Mouse (Mus musculus): Measurements from ENCODE around the gene Acsl1.
A peak's percentile ranks its signal among the peaks of the same experiment; 100 is the strongest.

Gene Acsl1

GRCm38 (mm10) chr8:46504196-46504595, 33.4 kb downstream of the Acsl1 start:
- no peak for DNase-seq (ENCODE audit: low read depth)

GRCm38 (mm10) chr8:46508488-46509395, 37.9 kb downstream of the Acsl1 start:
- DNase-seq (ENCODE audit: low read depth): no peak

GRCm38 (mm10) chr8:46509474-46509873, 38.6 kb downstream of the Acsl1 start:
- DNase-seq (ENCODE audit: low read depth): no peak

GRCm38 (mm10) chr8:46511336-46511735, 40.5 kb downstream of the Acsl1 start:
- DNase-seq (ENCODE audit: low read depth): no peak

GRCm38 (mm10) chr8:46512538-46512937, 41.7 kb downstream of the Acsl1 start:
- no peak for DNase-seq (ENCODE audit: low read depth)

GRCm38 (mm10) chr8:46514027-46514426, 43.2 kb downstream of the Acsl1 start:
- no peak for DNase-seq (ENCODE audit: low read depth)

DNA sequence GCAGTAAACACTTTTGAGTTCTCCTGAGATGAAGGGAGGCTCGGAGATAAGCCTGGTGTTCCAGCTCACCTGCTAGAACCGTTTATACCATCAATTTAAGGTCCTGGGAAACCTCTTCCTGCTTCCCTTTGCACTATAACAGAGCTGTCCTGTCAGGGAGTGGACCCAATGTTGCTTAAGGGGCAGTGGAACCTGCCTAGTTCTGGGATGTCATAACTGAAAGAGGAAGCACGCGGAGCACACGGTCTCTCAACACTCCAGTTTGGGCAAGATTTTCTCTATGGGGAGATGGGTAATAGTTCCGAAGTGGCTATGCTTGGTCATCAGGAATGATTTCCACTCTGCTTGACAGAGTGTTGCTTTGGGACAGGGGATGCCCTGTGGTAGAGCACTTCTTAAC, 49.8 kb downstream of the Acsl1 start:
- no peak for DNase-seq (ENCODE audit: low read depth)

- DNase-seq (ENCODE audit: low read depth): no peak
Observed at GRCm38 (mm10) chr8:46526098-46526497, 55.3 kb downstream of the Acsl1 start.

- DNase-seq (ENCODE audit: low read depth): no peak
Observed at GRCm38 (mm10) chr8:46526821-46527220, 56.0 kb downstream of the Acsl1 start.

GRCm38 (mm10) chr8:46529508-46529907, 58.7 kb downstream of the Acsl1 start:
- DNase-seq (ENCODE audit: low read depth): no peak

DNA sequence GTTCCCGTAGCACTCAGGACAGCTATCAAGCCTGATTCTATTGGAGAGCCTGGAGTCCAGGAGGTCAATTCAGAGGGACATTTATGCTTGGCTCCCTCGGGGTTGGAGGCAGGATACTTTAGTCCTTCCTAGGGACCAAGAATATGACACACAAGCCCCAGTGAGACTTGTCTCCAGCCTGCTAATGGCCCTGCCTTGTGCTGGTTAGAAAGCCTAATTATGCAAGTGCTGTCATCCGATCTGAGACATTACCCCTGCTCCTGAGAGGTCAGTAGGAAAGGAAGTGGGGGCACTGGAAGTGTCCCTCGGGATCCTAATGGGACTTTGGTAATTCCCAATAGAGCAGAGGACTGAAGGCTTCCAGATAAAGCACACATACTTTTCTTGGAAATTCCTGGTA, 59.7 kb downstream of the Acsl1 start:
- DNase-seq (ENCODE audit: low read depth): no peak

DNA sequence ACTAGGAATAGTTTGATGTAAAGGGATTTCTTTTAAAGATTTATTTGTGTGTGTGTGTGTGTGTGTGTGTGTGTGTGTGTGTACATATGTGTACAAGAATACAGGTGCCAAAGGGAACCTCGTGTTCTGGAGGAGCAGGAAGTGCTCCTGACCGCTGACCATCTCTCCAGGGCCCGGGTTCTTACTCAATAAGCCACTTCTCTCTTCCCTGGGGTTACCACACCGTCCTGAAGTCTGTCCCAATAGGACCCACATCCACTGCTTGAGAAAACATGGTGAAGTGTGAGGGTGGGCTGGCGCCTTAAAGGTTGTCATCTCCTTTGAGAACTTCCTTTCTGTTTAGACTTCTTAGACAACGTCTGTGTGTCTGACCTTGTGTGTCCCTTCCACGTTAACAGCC, 63.1 kb downstream of the Acsl1 start:
- peak; percentile 16 for DNase-seq (ENCODE audit: low read depth)

GRCm38 (mm10) chr8:46539701-46540100, 68.9 kb downstream of the Acsl1 start:
- DNase-seq (ENCODE audit: low read depth): no peak

DNA sequence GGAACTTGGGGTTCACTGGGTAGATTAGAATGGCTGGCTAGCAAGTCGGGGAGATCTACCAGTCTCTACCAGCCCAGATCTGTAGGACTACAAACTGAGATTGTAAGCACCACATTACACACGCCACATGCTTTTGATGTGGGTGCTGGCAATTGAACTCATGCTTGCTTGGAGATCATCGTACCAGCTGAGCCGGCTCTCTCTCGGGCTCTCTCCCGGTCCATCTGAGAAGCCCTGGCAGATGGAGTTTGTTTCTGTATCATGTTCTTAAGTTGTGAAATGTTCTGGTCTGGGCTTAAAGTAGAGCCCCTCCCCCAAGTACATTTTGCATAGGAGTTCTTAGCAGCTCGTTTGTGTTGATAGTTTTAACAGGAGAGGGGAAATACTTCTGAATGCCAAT, 72.4 kb downstream of the Acsl1 start:
- no peak for DNase-seq (ENCODE audit: low read depth)

GRCm38 (mm10) chr8:46543662-46544061, 72.8 kb downstream of the Acsl1 start:
- no peak for DNase-seq (ENCODE audit: low read depth)

- DNase-seq (ENCODE audit: low read depth): no peak
Observed at GRCm38 (mm10) chr8:46545854-46546253, 75.0 kb downstream of the Acsl1 start.

DNA sequence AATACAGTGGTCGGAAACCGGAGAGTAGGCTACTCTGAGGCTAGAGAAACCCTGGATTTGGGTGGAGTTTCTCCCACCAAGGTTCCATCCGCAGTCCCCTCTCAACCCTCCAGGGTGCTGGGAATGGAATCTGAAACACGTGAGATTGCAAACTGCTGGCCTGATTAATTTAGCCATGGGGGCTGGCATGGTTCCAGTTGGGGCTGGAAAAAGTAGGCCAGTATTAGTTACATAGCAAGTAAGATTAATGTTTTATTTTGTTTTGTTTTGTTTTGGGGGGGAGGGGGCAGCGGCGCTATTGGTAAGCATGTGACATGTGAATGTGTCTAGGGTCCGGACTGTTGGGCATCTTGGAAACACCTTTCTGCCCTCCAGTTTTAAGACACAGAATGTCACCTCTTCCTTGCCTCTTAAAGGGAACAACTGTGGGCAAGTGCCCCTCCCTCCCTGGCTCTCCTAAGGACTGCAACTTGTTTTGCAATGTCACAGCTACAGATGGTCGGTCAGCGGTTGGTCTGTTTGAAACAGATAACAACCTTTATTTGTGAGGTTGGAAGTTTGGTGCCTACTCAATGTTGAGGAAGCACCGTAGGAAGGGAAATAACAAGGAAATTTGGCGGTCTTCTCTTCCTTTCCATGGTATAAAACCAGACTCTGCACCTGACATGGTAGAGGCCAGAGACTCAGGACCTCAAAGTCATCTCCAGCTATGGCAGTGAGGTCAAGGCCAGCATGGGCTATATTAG, 75.8 kb downstream of the Acsl1 start:
- peak; percentile 44 for DNase-seq (ENCODE audit: low read depth)

DNA sequence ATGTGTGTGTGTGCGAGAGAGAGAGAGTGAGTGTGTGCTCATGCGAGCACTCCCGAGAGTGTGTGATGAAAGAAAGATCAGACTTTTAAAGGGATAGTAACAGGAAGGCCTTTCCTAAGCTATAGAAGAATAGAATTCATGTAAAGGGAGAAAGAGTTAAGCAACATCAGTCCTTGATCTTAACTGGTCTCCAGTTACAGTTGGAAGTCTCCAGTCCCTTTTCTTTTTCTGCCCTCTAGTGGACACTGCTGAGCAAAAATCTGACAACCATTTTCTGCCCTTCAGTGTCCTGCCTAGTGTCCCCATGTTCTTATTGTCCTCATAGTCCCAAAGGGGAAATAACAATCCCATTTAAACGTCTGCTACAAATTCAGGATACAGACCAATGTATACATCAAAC, 76.4 kb downstream of the Acsl1 start:
- peak; percentile 73 for DNase-seq (ENCODE audit: low read depth)

DNA sequence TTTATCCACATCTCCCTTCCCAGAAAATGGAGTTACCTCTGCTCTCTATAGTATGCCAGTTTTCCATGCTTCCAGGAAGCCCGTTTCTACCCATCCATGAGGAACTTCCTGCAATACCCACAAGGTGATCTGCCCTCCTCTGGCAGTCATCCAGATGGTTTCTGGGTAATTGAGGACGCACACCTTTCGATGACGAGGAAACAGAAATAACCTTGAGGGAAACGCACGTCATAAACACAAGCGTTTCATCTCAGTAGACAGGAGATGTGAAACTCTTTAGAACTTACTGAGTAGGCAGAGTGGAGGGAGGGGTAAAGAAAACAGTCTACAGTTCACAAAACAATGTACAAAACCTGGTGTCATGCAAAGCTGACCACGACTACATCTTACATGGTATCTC, 79.2 kb downstream of the Acsl1 start:
- no peak for DNase-seq (ENCODE audit: low read depth)

GRCm38 (mm10) chr8:46551029-46551428, 80.2 kb downstream of the Acsl1 start:
- DNase-seq (ENCODE audit: low read depth): peak; percentile 31

DNA sequence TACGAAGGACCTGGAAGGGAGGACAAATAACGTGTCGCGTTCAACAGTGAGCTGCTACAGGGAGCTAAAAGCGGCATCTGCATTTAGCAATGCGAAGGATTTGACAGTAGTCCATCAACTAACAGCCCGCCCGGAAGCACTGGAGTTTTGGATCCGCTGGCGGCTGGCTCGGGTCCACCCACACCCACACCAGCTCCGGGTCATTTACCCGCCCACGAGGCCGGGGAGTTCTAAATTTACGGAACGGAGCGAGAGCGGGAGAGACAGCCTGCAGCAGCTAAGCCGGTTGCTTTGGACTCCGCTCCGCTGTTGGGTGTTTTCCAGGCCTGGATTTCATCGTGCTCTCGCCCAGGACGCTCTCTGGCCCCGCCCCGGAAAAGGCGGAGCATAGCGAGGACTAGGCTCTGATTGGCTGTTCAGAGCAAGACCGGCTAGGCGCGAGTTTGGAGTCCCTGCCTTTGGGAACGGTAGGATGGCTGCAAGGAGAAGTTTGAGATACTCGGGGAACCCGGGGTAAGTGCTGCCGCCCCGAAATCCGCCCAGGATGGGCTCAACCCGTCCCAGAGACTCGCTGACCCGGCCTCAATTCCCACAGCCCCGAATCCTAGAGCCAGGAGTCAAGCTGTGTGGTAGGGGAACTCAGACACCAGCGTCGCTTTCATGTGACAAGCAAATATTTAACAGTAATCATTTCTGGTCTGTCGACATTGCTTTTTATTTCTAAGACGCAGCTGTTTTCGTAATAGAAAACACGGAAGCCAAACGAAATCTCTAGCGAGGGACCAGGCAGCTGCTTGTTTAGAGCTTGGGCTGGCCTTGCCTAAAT, 81.0 kb downstream of the Acsl1 start, which contains the start of gene Cenpu:
Gene Cenpu (plus strand): TSS at position 414 of the 826 bp plus-strand sequence.
- DNase-seq (ENCODE audit: low read depth): peak; percentile 100

- DNase-seq (ENCODE audit: low read depth): peak; percentile 10
Observed at GRCm38 (mm10) chr8:46552441-46552765, 81.6 kb downstream of the Acsl1 start.
